Mouse (Mus musculus) E14TG2a.4 (cell line): ENCODE measurements at regions not wholly inside any gene's neighbourhood (a gene's known extent, or its start where the extent isn't known, plus 50 kb on each side); places are given as distances from the start of the nearest gene placed in this dataset.
"Not testable (repeated sequence)": the region's sequence is repeated elsewhere in the genome, so short reads cannot be mapped to it uniquely, and the experiment has no call there.

Experiments
- H3K27me3 ChIP-seq: 2 replicates; pipeline ENCODE4 v1.6.1; 2014; ENCODE audit warnings: low read length, control low read depth; ENCODE audit not compliant: insufficient read depth
- H3K36me3 ChIP-seq: 2 replicates; pipeline ENCODE4 v1.6.1; 2014; ENCODE audit warnings: low read length, control low read depth; ENCODE audit not compliant: insufficient read depth
- H3K4me1 ChIP-seq: replicated peaks from 2 replicates; pipeline ENCODE4 v1.6.1; 2014; ENCODE audit warnings: low read depth, low read length, control low read depth
- H3K4me3 ChIP-seq: replicated peaks from 2 replicates; pipeline ENCODE4 v1.5.1; 2014; ENCODE audit warnings: mild to moderate bottlenecking, low read length
- H3K9me3 ChIP-seq: 2 replicates; pipeline ENCODE4 v1.6.1; 2014; ENCODE audit warnings: low read length, control low read depth
- CTCF ChIP-seq: conservative IDR thresholded peaks from 2 replicates; pipeline ENCODE4 v1.5.1; 2014; ENCODE audit warnings: low read length
- NANOG ChIP-seq: IDR thresholded peaks from 2 replicates; pipeline ENCODE4 v1.6.1; 2014; ENCODE audit warnings: borderline replicate concordance, low read length, mixed read lengths
- POU5F1 ChIP-seq: IDR thresholded peaks from 2 replicates; pipeline ENCODE4 v1.6.1; 2014; ENCODE audit warnings: low read length, borderline replicate concordance

DNA sequence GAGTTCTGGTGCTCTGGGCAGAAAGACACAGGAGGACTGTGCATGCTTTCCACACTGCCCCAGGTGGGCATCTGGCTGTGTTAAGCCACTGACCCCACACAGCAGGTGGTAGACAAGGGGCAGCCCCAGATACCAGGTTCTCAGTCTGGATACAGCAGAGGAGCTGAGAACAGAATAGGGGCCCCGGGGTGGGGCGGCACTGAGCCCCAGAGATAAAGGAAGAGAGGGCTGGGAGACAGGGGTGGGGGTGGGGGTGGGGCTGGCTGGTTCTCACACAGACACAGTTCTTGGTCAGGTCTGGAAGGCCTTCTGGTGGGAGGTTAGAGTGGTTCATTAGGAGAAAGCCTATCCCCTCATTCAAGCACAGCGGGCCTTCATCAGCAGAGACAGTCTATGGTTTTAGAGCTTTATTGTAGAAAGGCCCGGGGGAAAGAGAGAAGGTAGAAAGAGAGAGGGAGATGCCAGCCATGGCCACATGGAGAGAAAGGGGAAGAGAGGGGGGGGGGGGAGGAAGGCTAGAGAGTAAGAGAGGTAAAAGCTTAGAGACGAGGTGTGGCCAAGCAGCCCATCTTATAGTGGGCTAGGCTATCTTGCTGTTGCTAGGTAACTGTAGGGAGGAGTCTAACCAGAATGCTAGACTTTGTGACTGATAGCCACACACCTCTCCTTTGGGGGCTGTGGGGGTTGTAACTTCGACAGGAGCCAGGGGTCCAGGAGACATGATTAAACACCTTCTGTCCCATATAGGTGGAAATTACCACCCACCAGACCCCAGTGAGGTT is 1403.1 kb downstream of the Zfp704 start:
- H3K27me3 ChIP-seq = no peaks in the 10 kb centered on the region
- H3K36me3 ChIP-seq = no peaks in the 10 kb centered on the region
- H3K4me3 ChIP-seq = no peak overlapping the region
- peaks cover under 1% of the 10 kb centered on the region; the same call in 1 of the 2 replicates for H3K9me3 ChIP-seq
- H3K4me1 ChIP-seq = 0 out of 2 replicates have a peak, but pooled peaks cover 10% of the 10 kb centered on the region
- TF ChIP-seq POU5F1 (no peak), CTCF (no peak), NANOG (no peak)

DNA sequence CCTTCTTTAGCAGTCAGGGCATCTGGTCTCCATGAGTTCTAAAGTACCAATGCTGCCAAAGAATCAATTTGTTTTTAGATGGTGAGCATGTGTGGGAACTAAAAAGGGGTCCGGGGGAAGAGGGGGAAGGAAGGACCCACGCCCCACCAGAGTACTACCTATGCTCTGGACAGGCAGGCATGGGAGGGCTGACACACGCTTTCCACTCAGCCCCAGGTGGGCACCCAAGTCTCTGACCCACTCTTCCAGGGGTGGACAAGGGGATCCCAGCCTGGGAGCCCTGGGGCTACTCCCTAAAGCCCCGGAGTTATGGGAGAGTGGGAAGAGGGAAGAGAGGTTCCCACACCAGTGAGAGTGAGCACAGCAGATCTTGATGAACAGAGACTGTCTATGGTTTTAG is 1446.9 kb downstream of the Zfp704 start:
- TF ChIP-seq CTCF = no peak
- TF ChIP-seq NANOG = no peak
- no peak for TF ChIP-seq POU5F1
- Histone ChIP-seq H3K36me3 (no peaks in the 10 kb centered on the region), H3K4me1 (no peaks in the 10 kb centered on the region), H3K4me3 (no peak overlapping the region), H3K27me3 (no peaks in the 10 kb centered on the region), H3K9me3 (peaks cover 9% of the 10 kb centered on the region; the same call in 1 of the 2 replicates)

DNA sequence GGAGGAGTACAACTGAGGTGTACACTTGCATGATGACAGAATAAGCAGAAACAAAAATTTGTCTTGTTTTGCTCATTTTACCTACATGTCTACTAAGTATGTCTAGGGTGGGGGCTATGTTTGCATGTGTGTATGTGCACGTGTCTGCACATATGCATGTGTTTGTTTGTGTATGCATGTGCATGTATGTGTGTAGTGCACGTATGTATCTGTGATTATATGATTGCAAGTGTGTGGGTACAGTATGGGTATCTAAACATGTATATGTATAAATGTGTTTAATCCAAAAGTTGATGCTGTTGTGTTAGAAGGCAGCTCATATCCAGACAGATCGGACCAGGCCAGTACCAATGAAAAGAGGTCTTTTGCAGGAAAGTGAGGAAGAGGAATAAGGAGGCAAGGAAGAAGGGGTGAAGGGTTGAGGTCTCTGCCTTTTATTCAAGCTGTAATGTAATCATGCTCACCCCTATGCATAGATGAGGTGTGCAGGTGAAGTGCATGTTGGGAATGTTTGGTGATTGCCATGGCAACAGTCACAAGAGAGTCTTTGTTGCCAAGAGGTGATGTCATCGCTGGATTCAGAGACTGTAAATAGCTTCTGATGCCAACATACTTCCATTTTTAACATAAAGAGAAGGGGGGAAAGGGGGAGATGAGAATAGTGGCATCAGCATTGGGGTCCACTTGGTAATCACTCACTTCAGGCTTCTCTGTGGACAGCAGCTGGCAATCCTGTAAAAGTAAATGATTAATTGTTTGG is 1447.7 kb downstream of the Zfp704 start:
- H3K4me1 ChIP-seq = no peaks in the 10 kb centered on the region
- H3K36me3 ChIP-seq = no peaks in the 10 kb centered on the region

DNA sequence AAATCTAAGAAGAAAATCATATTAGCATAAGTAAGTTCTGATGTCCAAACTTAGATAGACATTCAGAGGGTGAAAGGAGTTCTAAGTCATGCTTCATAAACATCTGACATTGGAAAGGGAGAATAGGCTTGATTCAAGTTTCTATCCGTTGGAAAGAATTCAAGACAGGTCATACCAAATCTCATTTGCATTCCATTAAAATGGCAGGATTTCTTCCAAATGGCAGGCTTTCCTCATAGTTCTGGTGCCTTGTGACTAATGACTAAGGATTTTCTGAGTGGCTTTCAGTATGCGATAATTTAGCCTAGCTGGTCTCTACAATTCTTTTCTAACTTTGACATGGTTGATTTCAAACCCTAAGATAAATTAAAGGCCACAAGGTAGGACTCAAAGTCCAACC is 1466.9 kb downstream of the Zfp704 start:
- TF ChIP-seq POU5F1 (no peak), CTCF (no peak), NANOG (no peak)
- H3K9me3 ChIP-seq = peaks cover 26% of the 10 kb centered on the region
- no peaks in the 10 kb centered on the region for H3K36me3 ChIP-seq
- no peak overlapping the region for H3K4me3 ChIP-seq
- H3K4me1 ChIP-seq = no peaks in the 10 kb centered on the region
- no peaks in the 10 kb centered on the region for H3K27me3 ChIP-seq

More for the DNA sequence above, 1447.7 kb downstream of the Zfp704 start:
- no peak for TF ChIP-seq POU5F1
- no peak for TF ChIP-seq CTCF
- TF ChIP-seq NANOG = no peak
- no peak overlapping the region for H3K4me3 ChIP-seq
- H3K9me3 ChIP-seq = peaks cover 9% of the 10 kb centered on the region; the same call in 1 of the 2 replicates
- no peaks in the 10 kb centered on the region for H3K27me3 ChIP-seq

DNA sequence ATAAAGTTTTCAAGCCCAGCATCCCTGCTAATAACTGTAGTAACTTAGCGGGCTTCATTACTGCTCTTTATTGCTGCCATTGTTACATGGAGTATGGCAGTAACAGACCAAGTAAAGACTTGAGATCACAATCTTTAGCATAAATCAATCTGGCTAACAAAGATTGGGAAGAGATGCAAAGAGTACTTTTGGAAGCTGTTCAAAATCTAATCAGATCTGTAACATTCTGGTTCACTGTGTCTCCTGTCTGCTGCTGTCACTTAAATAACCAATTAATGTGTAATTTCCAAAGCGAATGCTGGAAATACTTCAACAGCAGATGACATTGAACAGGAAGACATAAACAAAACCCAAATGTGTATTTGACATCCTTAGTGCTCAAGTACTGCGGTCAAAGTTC is 1467.7 kb downstream of the Zfp704 start:
- TF ChIP-seq NANOG = no peak
- no peak overlapping the region for H3K4me3 ChIP-seq
- H3K36me3 ChIP-seq = no peaks in the 10 kb centered on the region
- peaks cover 21% of the 10 kb centered on the region for H3K9me3 ChIP-seq
- H3K4me1 ChIP-seq = no peaks in the 10 kb centered on the region
- no peaks in the 10 kb centered on the region for H3K27me3 ChIP-seq

DNA sequence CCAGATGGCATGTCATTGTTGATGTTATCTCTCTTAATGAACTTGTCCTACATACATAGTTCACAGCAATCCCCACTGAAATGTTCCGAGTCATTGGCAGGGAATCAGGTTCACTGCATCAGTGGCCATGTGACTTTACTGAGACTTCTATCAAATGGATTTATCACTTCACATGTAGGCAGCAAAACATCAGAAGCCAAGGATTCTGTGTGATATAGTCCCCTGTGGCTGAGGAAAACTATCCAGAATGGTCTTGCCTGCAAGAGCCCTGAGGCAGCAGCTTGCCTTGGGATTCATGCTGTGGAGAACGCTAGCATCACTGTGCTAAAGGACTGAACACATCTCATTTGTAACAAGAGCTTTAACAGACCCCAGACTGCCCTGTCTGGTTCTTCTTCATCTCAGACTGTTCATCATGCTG is 1468.2 kb downstream of the Zfp704 start:
- Histone ChIP-seq H3K9me3 (peaks cover 16% of the 10 kb centered on the region), H3K36me3 (no peaks in the 10 kb centered on the region), H3K4me3 (no peak overlapping the region), H3K27me3 (no peaks in the 10 kb centered on the region), H3K4me1 (no peaks in the 10 kb centered on the region)
- TF ChIP-seq NANOG = no peak
- no peak for TF ChIP-seq POU5F1
- TF ChIP-seq CTCF = no peak

DNA sequence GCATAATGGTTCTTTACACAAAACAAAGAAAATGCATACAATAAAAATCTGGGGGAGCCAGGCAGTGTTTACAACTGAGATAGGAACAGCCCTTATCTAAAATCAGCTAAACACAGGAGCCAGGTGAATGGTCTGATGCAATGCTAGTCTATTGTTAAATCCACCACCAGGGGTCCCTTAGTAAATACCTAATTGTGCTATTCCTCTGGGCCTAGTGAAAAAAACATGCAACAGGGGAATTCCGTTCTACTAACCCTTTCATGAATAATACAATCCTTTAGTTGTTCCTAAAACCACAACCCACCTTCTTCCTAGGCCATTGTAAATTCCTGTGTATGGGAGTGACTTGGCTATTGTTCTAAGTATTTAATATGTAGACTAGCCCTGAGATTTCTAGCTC is 1486.2 kb downstream of the Zfp704 start:
- not testable (repeated sequence) for H3K9me3 ChIP-seq, H3K4me3 ChIP-seq, H3K27me3 ChIP-seq, H3K36me3 ChIP-seq
- peak; percentile 19; the same call in 1 of the 2 replicates for TF ChIP-seq CTCF
- peaks cover 15% of the 10 kb centered on the region for H3K4me1 ChIP-seq

DNA sequence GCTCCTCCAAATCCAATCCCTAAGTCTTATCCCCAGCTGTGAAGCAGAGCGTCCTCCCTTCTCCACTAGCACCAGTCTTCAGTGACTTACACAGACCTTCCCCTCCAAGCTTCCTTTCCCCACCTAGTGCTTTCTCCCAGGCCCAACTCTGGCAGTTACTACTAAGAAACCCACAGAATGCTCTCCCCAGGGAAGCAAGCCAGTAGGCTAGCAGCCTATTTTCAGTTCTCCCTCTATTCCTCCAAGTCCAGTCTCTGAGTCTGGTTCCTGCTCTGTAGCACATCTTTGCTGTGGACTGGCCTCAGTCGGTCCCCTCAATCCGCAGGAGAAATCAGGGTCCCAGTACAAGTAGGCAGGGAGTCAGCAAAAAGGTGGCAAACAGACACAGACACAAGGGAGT is 1486.7 kb downstream of the Zfp704 start:
- TF ChIP-seq NANOG = no peak
- no peak for TF ChIP-seq POU5F1
- TF ChIP-seq CTCF = no peak
- Histone ChIP-seq H3K9me3 (no peaks in the 10 kb centered on the region; the same call in 1 of the 2 replicates), H3K4me1 (peaks cover 15% of the 10 kb centered on the region), H3K4me3 (no peak overlapping the region), H3K36me3 (no peaks in the 10 kb centered on the region), H3K27me3 (no peaks in the 10 kb centered on the region)
